Mouse (Mus musculus): Measurements from ENCODE around the gene Ctxn1.

The Ctxn1 gene

GRCm38 (mm10) chr8:4214006-4214980, 44.8 kb downstream of the Ctxn1 start:
- DNase-seq (ENCODE audit: low read depth, low spot score), result no peak

- DNase-seq (ENCODE audit: low read depth, low spot score), result no peak
Measured at GRCm38 (mm10) chr8:4213210-4214005, 45.7 kb downstream of the Ctxn1 start.

GRCm38 (mm10) chr8:4212809-4213209, 46.3 kb downstream of the Ctxn1 start:
- no peak for DNase-seq (ENCODE audit: low read depth, low spot score)

GRCm38 (mm10) chr8:4211097-4211496, 48.0 kb downstream of the Ctxn1 start:
- no peak for DNase-seq (ENCODE audit: low read depth, low spot score)
